Mouse (Mus musculus) spleen, adult 2 months (tissue): ENCODE data around the gene Mff.

Experiments
- CTCF ChIP-seq: fragments of 200-500 bp; IDR thresholded peaks from 2 replicates; pipeline ENCODE4 v1.5.1; 2011; ENCODE audit warnings: mild to moderate bottlenecking, inconsistent platforms; ENCODE audit not compliant: insufficient read depth, insufficient read length, insufficient replicate concordance; ENCODE audit errors: extremely low read depth
- POLR2A ChIP-seq: fragments of 200-500 bp; IDR thresholded peaks from 2 replicates; pipeline ENCODE4 v1.6.1; 2011; ENCODE audit warnings: low read depth, low read length, inconsistent platforms

DNA sequence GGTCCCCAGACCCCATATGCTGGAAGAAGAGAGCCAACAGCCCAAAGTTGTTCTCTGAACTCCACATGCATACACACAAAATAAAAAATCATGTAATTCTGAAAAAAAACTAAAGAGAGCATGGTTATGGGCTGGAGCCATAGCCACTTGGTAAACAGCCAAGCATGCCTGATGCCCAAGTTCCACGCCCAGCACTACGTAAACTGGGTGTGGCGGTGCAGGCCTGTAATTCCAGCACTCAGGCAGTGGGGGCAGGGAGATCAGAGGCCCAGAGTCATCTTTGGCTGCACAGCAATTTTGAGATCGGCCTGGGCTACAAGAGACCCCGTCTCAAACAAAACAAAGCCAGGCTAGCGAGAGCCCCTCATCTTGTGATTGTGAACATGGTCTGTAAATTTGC, 60.9 kb downstream of the Mff start:
- TF ChIP-seq CTCF (no peak), POLR2A (no peak)
